11 mouse cellular contexts compared by ENCODE assay signal in genomic region chr6:86879314-86879713, GRCm38 (mm10). TPM values are rescaled to one million over a fixed set of nuclear protein-coding genes. Genes with fewer than 3 reads are reported as not detected.
DNase-seq lines count a peak whose midpoint lies in the region; ATAC-seq and TF ChIP-seq lines count a peak whose summit lies in the region.
"Had no signal": no experiment of that assay in that cellular context is flagged by ENCODE, and none has a peak within 500 bp of the region (broad histone marks: within the 10 kb centered on the region; RNA-seq: fewer than 3 reads in every experiment).

No protein-coding gene starts in this region.

- H3K27ac ChIP-seq in thymus, adult 2 months (ENCODE audit: control insufficient read depth, insufficient read depth, low read length): no peak overlapping the region
- no peak overlapping the region for H3K27ac ChIP-seq in neural tube, embryonic 15.5 days (replicated peaks)
- H3K27ac ChIP-seq: macrophage; stomach, postnatal 0 days had no signal

- no peak for TF ChIP-seq CTCF in thymus, adult 2 months (IDR thresholded peaks at IDR 0.05; ENCODE audit: borderline replicate concordance, control insufficient read depth, extremely low read depth, insufficient read depth, low read length, poor library complexity)

- no peak overlapping the region for H3K4me3 ChIP-seq in thymus, adult 2 months (ENCODE audit: control insufficient read depth, insufficient read depth, low read length)
- no peak overlapping the region for H3K4me3 ChIP-seq in neural tube, embryonic 15.5 days (replicated peaks)
- H3K4me3 ChIP-seq: erythroblast, embryonic 14.5 days had no signal

- H3K4me1 ChIP-seq in thymus, adult 2 months (replicated peaks; ENCODE audit: control insufficient read depth, insufficient read depth, low read length): peaks cover 14% of the 10 kb centered on the region
- H3K4me1 ChIP-seq in neural tube, embryonic 15.5 days: peaks cover 11% of the 10 kb centered on the region

- WGBS in thymus, adult 2 months: 97% methylated on average over 4 of the region's 4 CpGs
- WGBS in neural tube, embryonic 15.5 days: 75% methylated on average over 4 of the region's 4 CpGs

- no peak for TF ChIP-seq POLR2A in thymus, adult 2 months (IDR thresholded peaks at IDR 0.05; ENCODE audit: control insufficient read depth, extremely low read depth, insufficient read depth, low read length, poor library complexity)

- ATAC-seq in megakaryocyte, adult 5-6 weeks (ENCODE audit: poor library complexity, severe bottlenecking): no peak
- ATAC-seq in neural tube, embryonic 15.5 days (ENCODE audit: low FRiP score): no peak

- H3K9me3 ChIP-seq in neural tube, embryonic 15.5 days (replicated peaks): no peaks in the 10 kb centered on the region

- H3K9ac ChIP-seq in neural tube, embryonic 15.5 days (replicated peaks): no peak overlapping the region

- peak; percentile 36 for DNase-seq in kidney, adult 9 months
- DNase-seq in kidney, postnatal 25 days: no peak
- DNase-seq in brain, embryonic 18.5 days (ENCODE audit: low read depth, low spot score): peak; percentile 14
- peak; percentile 35 to 61 for DNase-seq in cerebellum, postnatal 14 days
- DNase-seq in left cerebral cortex, adult 18-20 months (ENCODE audit: low spot score in 2 of 2): peak; percentile 42 to 48
- no peak for DNase-seq in thymus, adult 2 months

- no peaks in the 10 kb centered on the region for H3K27me3 ChIP-seq in thymus, adult 2 months (ENCODE audit: control insufficient read depth, insufficient read depth, low read length)
- H3K27me3 ChIP-seq in neural tube, embryonic 15.5 days (replicated peaks): no peaks in the 10 kb centered on the region

- H3K36me3 ChIP-seq in thymus, adult 2 months (ENCODE audit: control insufficient read depth, insufficient read depth, low read length): no peaks in the 10 kb centered on the region
- H3K36me3 ChIP-seq in neural tube, embryonic 15.5 days: no peaks in the 10 kb centered on the region

- no peak overlapping the region for H3K4me2 ChIP-seq in neural tube, embryonic 15.5 days

RNA-seq across cellular contexts. Expression of gene Aak1, which starts 30.0 kb away (rescaled TPM):
- total RNA-seq in left cerebral cortex, adult 18-20 months (2021): 100 to 1,000 TPM; 406 to 417 TPM
- 59.2 and 79.9 TPM in 2 replicates for polyA plus RNA-seq in thymus, adult 2 months (2012; rRNA removed)
- total RNA-seq in megakaryocyte, adult 5-6 weeks (2015): 29.7 and 37.6 TPM in 2 replicates
- total RNA-seq in megakaryocyte, adult 5-6 weeks (2017): 5.3 and 12.9 TPM in 2 replicates
- 40.2 and 43.4 TPM in 2 replicates for polyA plus RNA-seq in neural tube, embryonic 15.5 days (2015; fragmentation: Nextera tagmentation; extraction: Ambion mirVana)

Comparison
In these comparisons a context has a peak if more than half of its experiments do, and no peak if none do; other contexts are left out.
1. DNase-seq: peak in kidney, adult 9 months (single experiment), brain, embryonic 18.5 days (single experiment), cerebellum, postnatal 14 days (2 of 2) and left cerebral cortex, adult 18-20 months (2 of 2); none in kidney, postnatal 25 days (0 of 2) and thymus, adult 2 months (single experiment).
2. RNA of gene Aak1, which starts 30.0 kb away (total RNA-seq): 406 to 417 TPM in left cerebral cortex, adult 18-20 months; 5.3 to 37.6 TPM in megakaryocyte, adult 5-6 weeks; every median in the first group is over 10 times any median in the second.